Mouse (Mus musculus) bone marrow macrophage, adult 2 months (primary cell): Measurements from ENCODE around the gene Mettl14. TPM values are rescaled to one million over a fixed set of nuclear protein-coding genes. Genes with fewer than 3 reads are reported as not detected.

Experiments
- H3K27ac ChIP-seq: 2 replicates; pipeline ENCODE4 v1.5.1; 2012; ENCODE audit warnings: low read depth, low read length; ENCODE audit not compliant: insufficient read depth
- H3K4me1 ChIP-seq: 2 replicates; pipeline ENCODE4 v1.6.1; 2012; ENCODE audit warnings: low read length; ENCODE audit not compliant: control insufficient read depth, insufficient read depth
- H3K4me3 ChIP-seq: 2 replicates; pipeline ENCODE4 v1.5.1; 2012; ENCODE audit warnings: mild to moderate bottlenecking, low read length, moderate library complexity; ENCODE audit not compliant: insufficient read depth
- CTCF ChIP-seq: IDR thresholded peaks from 2 replicates; pipeline ENCODE4 v1.5.1; 2012; ENCODE audit warnings: low read depth, mild to moderate bottlenecking, low read length, moderate library complexity
- POLR2A ChIP-seq: IDR thresholded peaks from 2 replicates; pipeline ENCODE4 v1.6.1; 2012; ENCODE audit warnings: mild to moderate bottlenecking, low read depth, low read length, borderline replicate concordance
- polyA plus RNA-seq: library from polyadenylated mRNA; stranded (reverse); fragments of >200 nt; gene quantifications from 2 replicates; pipeline ENCODE4 v1.2.4, GENCODE M21; 2012; ENCODE audit not compliant: missing spikeins, insufficient read depth, insufficient read length

Mettl14 gene
- polyA plus RNA-seq, 1 experiment: 20.9 TPM

GRCm38 (mm10) chr3:123321612-123322011 lies 64.3 kb downstream of the Mettl14 start:
- no peak overlapping the region for H3K4me3 ChIP-seq
- H3K27ac ChIP-seq: no peak overlapping the region
- TF ChIP-seq POLR2A: no peak
- TF ChIP-seq CTCF: no peak
- no peaks in the 10 kb centered on the region for H3K4me1 ChIP-seq

GRCm38 (mm10) chr3:123320341-123320740 lies 65.6 kb downstream of the Mettl14 start:
- Histone ChIP-seq H3K27ac (no peak overlapping the region), H3K4me3 (no peak overlapping the region), H3K4me1 (no peaks in the 10 kb centered on the region)
- TF ChIP-seq CTCF (no peak), POLR2A (no peak)

Other genes starting within 250 kb of the Mettl14 start
- gene Synpo2, start 150.0 kb downstream of the Mettl14 start, polyA plus RNA-seq: 0.29 and 0.48 TPM in 2 replicates
- gene Sec24d, start 118.7 kb downstream of the Mettl14 start, polyA plus RNA-seq: 33.2 and 35.8 TPM in 2 replicates
- gene Prss12, start 60.8 kb upstream of the Mettl14 start, polyA plus RNA-seq: not detected in 2 replicates